Mouse (Mus musculus) gonadal fat pad, adult 2 months (tissue): Measurements from ENCODE around the gene Kdm5c. TPM values are rescaled to one million over a fixed set of nuclear protein-coding genes. Genes with fewer than 3 reads are reported as not detected.
"Not testable (repeated sequence)": the region's sequence is repeated elsewhere in the genome, so short reads cannot be mapped to it uniquely, and the experiment has no call there.

Experiments
- DNase-seq: peaks from one replicate; pipeline ENCODE4 v3.0.0-alpha.2; 2012; ENCODE audit warnings: low read depth
- polyA plus RNA-seq: library from polyadenylated mRNA; depleted of rRNA; stranded (reverse); fragments of >200 nt; gene quantifications from 2 replicates; pipeline ENCODE4 v1.2.3, GENCODE M21; 2012; rRNA removed

Gene Kdm5c
- polyA plus RNA-seq, 1 experiment = 27.6 TPM

DNA sequence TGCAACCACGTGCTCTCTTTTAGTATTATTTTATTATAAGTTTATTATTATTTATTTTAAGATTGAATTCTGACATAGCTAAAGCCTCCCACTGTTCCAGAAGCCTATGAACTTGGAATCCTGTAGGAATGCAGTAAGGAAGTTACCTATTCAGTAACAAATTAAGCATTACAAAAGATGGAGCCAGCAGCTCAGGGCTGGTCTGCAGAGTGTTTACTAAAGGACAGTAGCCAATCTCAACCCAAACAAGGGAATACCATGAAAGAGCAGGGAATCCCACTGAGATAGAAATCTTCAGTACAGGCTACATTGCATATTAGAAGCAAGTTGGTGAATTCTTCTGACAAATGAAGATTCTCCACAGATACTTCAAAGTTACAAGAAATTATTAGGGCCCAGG lies 54.2 kb downstream of the Kdm5c start:
- DNase-seq = not testable (repeated sequence)

DNA sequence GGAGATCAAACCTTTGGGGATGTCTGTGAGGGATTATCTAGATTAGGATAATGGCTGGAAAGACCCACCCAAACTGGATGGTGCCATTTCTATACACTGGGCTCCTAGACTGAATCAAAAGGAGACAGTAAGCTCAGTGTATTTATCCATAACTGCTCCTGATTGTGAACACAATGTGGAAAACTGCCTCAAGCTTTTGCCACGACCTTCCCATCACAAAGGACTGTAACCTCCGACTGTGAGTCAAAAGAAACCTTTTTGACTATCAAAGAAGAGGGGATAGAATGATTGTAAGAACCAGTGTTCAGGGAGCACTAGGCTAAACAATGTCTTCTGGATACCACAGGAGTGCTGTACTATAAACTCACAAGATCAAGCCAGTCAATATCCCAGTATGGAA lies 73.4 kb downstream of the Kdm5c start:
- no peak for DNase-seq

DNA sequence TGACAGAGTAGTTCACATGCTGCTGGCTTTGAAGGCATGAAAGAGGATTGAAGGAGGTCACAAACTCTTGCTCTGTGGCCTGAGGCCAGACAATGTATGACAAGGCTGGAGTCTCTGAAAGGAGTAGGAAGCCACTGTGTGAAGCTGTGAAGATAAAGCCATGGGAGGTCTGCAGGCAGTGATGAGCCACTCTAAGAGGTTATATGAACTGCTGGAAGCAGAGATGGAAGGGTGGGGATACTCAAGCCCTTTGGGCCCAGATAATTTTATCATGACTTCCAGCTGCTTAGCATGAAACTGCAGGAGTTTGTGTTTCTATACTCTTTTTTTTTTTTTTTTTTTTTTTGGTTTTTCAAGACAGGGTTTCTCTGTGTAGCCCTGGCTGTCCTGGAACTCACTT lies 74.6 kb downstream of the Kdm5c start:
- no peak for DNase-seq

DNA sequence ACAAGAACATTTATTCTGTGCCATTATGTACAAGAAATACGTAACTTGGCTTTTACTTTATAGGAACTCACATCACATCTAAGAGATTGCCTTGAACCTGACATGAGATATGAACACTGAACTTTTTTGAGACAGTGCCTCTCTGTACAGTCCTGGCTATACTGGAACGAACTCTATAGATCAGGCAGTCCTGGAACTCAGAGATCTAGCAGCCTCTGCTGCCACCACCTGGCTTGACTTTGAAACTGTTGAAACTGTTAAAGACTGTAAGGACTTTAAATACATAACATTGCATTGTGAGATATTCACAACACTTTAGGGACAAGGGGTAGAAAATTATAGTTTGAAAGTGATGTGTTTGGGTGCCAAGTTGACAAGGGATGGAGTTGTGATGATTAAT lies 75.1 kb downstream of the Kdm5c start:
- DNase-seq = no peak

DNA sequence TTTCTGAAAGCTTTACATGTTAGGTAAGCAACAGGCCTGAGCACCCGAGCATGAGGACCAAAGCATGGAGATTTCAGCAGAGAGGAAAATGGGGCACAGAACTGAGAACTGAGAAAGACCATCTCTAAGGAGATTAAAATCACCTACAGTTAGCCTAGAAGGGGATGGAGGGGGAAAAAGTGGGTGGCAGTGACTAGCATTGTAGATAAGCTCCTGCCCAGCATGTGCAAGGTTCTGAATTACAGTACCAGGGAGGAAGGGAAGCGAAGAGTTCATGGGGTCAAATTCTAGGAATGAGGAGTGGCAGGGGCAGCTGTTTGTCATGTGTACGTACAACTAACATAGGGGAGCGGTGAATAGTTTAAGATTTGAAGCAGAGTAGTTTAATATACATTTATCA lies 87.7 kb downstream of the Kdm5c start:
- DNase-seq = no peak

DNA sequence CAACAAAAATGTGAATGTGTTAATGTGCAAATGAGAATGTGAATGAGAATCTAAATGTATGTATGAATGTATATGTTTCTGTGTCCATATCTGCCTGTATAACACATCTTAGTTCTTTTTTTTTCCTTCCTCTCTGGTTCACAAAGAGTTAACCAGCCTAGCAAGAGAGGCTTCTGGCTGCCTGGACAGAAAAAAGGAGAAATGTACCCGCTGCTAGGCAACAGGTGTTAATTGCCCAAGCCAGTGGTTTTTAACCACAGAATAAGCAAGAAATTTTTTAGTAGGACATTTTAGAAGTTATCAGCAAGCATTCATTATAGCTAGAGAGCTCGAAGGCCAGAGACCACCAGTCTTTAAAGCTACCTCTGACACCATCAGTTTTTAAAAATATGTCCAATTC lies 90.0 kb downstream of the Kdm5c start:
- DNase-seq = no peak

DNA sequence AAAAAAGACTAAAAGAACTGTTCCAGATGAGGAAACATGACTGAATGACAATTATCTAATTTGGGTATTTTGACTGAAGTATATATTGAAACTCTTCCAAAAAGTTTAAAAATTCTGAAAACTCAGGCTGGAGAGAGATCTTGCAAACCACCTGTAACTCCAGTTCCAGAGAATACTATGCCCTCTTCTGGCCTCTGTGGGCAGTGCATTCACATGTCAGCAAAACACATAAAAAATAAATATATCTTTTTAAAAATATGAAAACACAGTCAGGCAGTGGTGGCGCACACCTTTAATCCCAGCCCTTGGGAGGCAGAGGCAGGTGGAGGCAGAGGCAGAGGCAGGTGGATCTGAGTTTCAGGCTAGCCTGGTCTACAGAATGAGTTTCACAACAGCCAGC lies 90.8 kb downstream of the Kdm5c start:
- no peak for DNase-seq

Other genes starting within 250 kb of the Kdm5c start
- 80.2 and 95.4 TPM in 2 replicates for gene Hsd17b10, start 231.2 kb upstream of the Kdm5c start, polyA plus RNA-seq
- gene Ribc1, start 216.7 kb upstream of the Kdm5c start, polyA plus RNA-seq = 0.61 and 1.1 TPM in 2 replicates
- 20.2 and 20.7 TPM in 2 replicates for gene Smc1a, start 216.6 kb upstream of the Kdm5c start, polyA plus RNA-seq
- gene Iqsec2, start 88.8 kb upstream of the Kdm5c start, polyA plus RNA-seq = 6.6 and 9.0 TPM in 2 replicates
- gene Kantr, start 94.5 kb downstream of the Kdm5c start, polyA plus RNA-seq = 8.1 and 8.3 TPM in 2 replicates
- 58.8 and 66.3 TPM in 2 replicates for gene Tspyl2, start 109.4 kb downstream of the Kdm5c start, polyA plus RNA-seq
- gene Gpr173, start 135.7 kb downstream of the Kdm5c start, polyA plus RNA-seq = 2.1 and 2.6 TPM in 2 replicates